Mouse (Mus musculus) stomach, postnatal 0 days (tissue): ENCODE data around the gene Rap1a.

Experiments
- CTCF ChIP-seq: IDR thresholded peaks from 2 replicates; pipeline ENCODE4 v1.5.1; 2016; ENCODE audit warnings: antibody characterized with exemption, low read depth, mild to moderate bottlenecking, moderate library complexity
- EP300 ChIP-seq: optimal IDR thresholded peaks from 2 replicates; pipeline ENCODE3; 2016; ENCODE audit warnings: antibody characterized with exemption

DNA sequence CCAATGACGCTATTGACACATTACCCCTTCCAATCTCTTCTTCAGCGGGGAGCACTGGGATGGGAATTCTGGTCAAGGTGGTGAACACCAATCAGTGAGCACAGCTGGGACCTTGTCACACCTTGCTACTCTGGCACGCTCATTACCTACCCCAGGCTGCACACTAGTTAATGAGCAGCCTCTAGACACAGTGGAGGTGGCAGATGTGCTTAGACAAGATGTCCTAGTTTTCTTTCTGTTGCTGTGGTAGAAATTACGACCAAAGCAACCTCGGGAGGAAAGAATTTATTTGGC is 104.0 kb downstream of the Rap1a start:
- no peak for TF ChIP-seq EP300
- TF ChIP-seq CTCF: no peak
